Mouse (Mus musculus): ENCODE measurements around the gene Rdh5.

GRCm38 (mm10) chr10:128913219-128913618, 9.5 kb downstream of the Rdh5 start:
- TF ChIP-seq POLR2A (IDR thresholded peaks at IDR 0.05; ENCODE audit: extremely low read depth, insufficient read depth, low read length) (no peak), CTCF (IDR thresholded peaks at IDR 0.05; ENCODE audit: extremely low read depth, insufficient read depth, low read length) (peak; percentile 95)
